Mouse (Mus musculus) cortical plate, adult 2 months (tissue): ENCODE results near the gene Nrg4.

Source experiments
- CTCF ChIP-seq: fragments of 200-500 bp; IDR thresholded peaks from 2 replicates; pipeline ENCODE4 v1.5.1; 2011; ENCODE audit warnings: mild to moderate bottlenecking, control low read depth, low read length; ENCODE audit not compliant: insufficient read depth; ENCODE audit errors: extremely low read depth
- POLR2A ChIP-seq: fragments of 200-500 bp; IDR thresholded peaks from 2 replicates; pipeline ENCODE4 v1.6.1; 2011; ENCODE audit warnings: mild to moderate bottlenecking, low read length, control low read depth; ENCODE audit not compliant: insufficient read depth; ENCODE audit errors: extremely low read depth

DNA sequence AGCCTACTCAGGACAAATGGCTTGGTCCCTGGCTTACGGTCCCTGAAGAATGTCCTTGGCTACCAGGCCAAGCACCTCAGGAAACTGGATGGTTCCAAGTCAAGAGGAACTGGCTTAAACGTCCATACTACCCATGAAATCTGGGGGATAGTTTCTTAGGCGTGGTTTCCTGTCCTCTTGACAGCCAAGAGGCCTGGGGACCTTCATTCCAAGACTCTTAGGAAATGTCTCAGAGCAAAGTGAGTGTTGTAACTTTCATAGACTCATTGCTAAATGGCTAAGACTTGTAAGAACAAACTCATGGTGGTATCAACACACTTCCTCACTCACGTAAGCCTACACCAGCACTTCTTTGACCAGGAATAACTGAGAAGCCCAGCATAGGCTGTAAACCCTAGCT lies 71.0 kb downstream of the Nrg4 start:
- TF ChIP-seq CTCF (no peak), POLR2A (no peak)
